In the genomic region with DNA sequence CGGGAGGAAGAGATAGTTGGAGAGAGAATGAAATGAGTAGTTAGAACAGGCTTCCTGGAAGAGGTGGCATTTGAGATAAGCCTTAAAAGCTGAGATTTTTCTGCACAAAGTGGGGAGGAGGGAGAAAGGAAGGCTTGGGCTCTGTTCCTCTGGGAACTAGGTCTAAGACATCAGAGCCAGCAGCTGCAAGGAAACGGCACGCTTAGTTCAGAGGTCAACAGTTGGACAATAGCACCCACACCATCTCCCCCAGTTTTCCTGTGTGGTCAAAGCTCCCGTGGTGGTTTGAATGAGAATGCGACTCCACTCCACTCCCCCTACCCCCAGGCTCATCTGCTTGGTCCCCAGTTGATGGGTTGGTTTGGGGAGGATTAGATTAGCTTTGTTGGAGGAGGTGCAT, we compare ENCODE assay signal across 16 mouse cellular contexts. TPM values are rescaled to one million over a fixed set of nuclear protein-coding genes. Genes with fewer than 3 reads are reported as not detected.
"Had no signal": no experiment of that assay in that cellular context is flagged by ENCODE, and none has a peak within 500 bp of the region (broad histone marks: within the 10 kb centered on the region; RNA-seq: fewer than 3 reads in every experiment).

No protein-coding gene starts in this region.

- H3K4me2 ChIP-seq: limb, embryonic 13.5 days; midbrain, embryonic 11.5 days had no signal

- H3K36me3 ChIP-seq: limb, embryonic 13.5 days had no signal

- H3K27ac ChIP-seq: hindbrain, postnatal 0 days; layer of hippocampus, adult 2 months; limb, embryonic 13.5 days; liver, embryonic 14.5 days; macrophage had no signal

- ATAC-seq: hindbrain, postnatal 0 days; midbrain, embryonic 16.5 days had no signal

- DNase-seq: kidney, adult 11 months; kidney, adult 9 months; kidney, postnatal 10 days; kidney, postnatal 4 days; left cerebral cortex, postnatal 4 days; right cerebral cortex, adult 18-20 months; right cerebral cortex, postnatal 25 days; thymus, postnatal 14 days had no signal

- H3K9ac ChIP-seq: limb, embryonic 13.5 days; liver, embryonic 14.5 days had no signal

- H3K9me3 ChIP-seq: limb, embryonic 13.5 days; megakaryocyte, embryonic 14.5 days had no signal

- H3K4me3 ChIP-seq: layer of hippocampus, adult 2 months; limb, embryonic 13.5 days; megakaryocyte, embryonic 14.5 days had no signal

- H3K27me3 ChIP-seq: limb, embryonic 13.5 days had no signal

RNA-seq across cellular contexts. Expression of a gene that starts 31.9 kb away (rescaled TPM):
- polyA plus RNA-seq: macrophage; midbrain, embryonic 16.5 days had no signal
